Mouse (Mus musculus): ENCODE measurements around the gene Rassf2. TPM values are rescaled to one million over a fixed set of nuclear protein-coding genes. Genes with fewer than 3 reads are reported as not detected.

The Rassf2 gene
- polyA plus RNA-seq, 1 experiment from 2014 or later, result 16.2 TPM

GRCm38 (mm10) chr2:131949767-131950597 lies 80.1 kb downstream of the Rassf2 start:
- H3K4me2 ChIP-seq, result no peak overlapping the region
- no peak overlapping the region for H3K4me3 ChIP-seq
- H3K9me3 ChIP-seq, result no peaks in the 10 kb centered on the region
- no peak overlapping the region for H3K9ac ChIP-seq
- no peak for ATAC-seq (ENCODE audit: insufficient number of reproducible peaks, low FRiP score, low TSS enrichment, low read depth)
- H3K27ac ChIP-seq, result no peak overlapping the region
- 41% methylated on average over 9 of the region's 9 CpGs for WGBS
- H3K27me3 ChIP-seq, result peaks cover 39% of the 10 kb centered on the region
- H3K4me1 ChIP-seq, result peaks cover 20% of the 10 kb centered on the region
- H3K36me3 ChIP-seq, result no peaks in the 10 kb centered on the region

- no peaks in the 10 kb centered on the region for H3K9me3 ChIP-seq
- H3K4me1 ChIP-seq, result peaks cover 16% of the 10 kb centered on the region
- no peak overlapping the region for H3K9ac ChIP-seq
- peaks cover 32% of the 10 kb centered on the region for H3K27me3 ChIP-seq
- H3K4me2 ChIP-seq, result no peak overlapping the region
- H3K4me3 ChIP-seq, result no peak overlapping the region
- no peak overlapping the region for H3K27ac ChIP-seq
- ATAC-seq (ENCODE audit: insufficient number of reproducible peaks, low FRiP score, low TSS enrichment, low read depth), result no peak
- WGBS, result 60% methylated on average over 11 of the region's 11 CpGs
- no peaks in the 10 kb centered on the region for H3K36me3 ChIP-seq
Observed at GRCm38 (mm10) chr2:131948916-131949639, 81.0 kb downstream of the Rassf2 start.

GRCm38 (mm10) chr2:131948156-131948555 lies 81.9 kb downstream of the Rassf2 start:
- no peak overlapping the region for H3K27ac ChIP-seq
- no peak overlapping the region for H3K4me3 ChIP-seq
- no peaks in the 10 kb centered on the region for H3K36me3 ChIP-seq
- no peak for ATAC-seq (ENCODE audit: insufficient number of reproducible peaks, low FRiP score, low TSS enrichment, low read depth)
- H3K27me3 ChIP-seq, result peaks cover 23% of the 10 kb centered on the region
- H3K9me3 ChIP-seq, result no peaks in the 10 kb centered on the region
- H3K4me1 ChIP-seq, result peaks cover 14% of the 10 kb centered on the region
- 80% methylated on average over 3 of the region's 3 CpGs for WGBS
- no peak overlapping the region for H3K4me2 ChIP-seq
- H3K9ac ChIP-seq, result no peak overlapping the region

DNA sequence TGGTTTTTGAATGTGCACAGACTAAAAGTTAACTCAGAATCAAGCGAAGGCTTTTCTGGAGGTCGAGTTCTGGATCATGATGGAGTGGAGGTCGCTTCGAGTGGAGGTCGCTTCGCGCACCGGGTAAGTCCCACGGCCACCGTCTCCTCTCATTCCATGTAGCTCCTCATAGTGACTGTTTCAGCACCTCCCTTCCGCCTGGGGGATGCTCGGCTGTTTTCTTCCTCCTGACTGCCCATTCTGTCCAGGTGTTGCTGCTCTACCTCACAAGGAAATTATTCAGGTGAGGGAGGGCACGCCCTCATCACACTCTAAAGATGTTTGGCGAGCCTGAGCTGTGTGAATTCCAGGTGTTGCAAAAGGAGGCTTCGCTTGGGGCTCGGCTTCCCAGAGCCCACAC lies 83.7 kb downstream of the Rassf2 start:
- Histone ChIP-seq H3K9me3 (no peaks in the 10 kb centered on the region), H3K4me1 (peaks cover 7% of the 10 kb centered on the region; the same call in 1 of the 2 replicates), H3K27ac (no peak overlapping the region), H3K27me3 (0 out of 2 replicates have a peak, but pooled peaks cover 6% of the 10 kb centered on the region), H3K4me3 (no peak overlapping the region), H3K4me2 (no peak overlapping the region), H3K9ac (no peak overlapping the region), H3K36me3 (no peaks in the 10 kb centered on the region)
- WGBS, result 80% methylated on average over 16 of the region's 16 CpGs
- no peak for ATAC-seq (ENCODE audit: insufficient number of reproducible peaks, low FRiP score, low TSS enrichment, low read depth)

DNA sequence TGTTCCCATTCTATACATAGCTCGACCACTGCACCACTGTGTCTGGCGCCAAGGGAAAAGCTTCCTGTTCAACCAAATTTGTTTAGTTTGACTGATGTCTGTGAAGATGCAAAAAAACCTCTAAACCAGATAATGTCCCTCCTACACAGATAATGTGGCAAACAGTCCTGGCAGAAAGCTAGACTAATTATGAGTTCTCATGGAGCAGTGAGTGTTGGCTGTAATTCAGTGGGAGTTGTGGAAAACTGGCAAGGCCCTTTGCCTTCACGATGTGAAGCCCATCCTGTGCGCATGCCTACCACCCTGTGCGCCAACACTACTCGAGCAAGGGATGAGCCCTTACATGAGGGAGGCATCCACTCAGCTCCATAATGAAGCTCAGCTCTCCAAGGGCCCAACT lies 84.3 kb downstream of the Rassf2 start:
- Histone ChIP-seq H3K4me2 (no peak overlapping the region), H3K9me3 (no peaks in the 10 kb centered on the region), H3K9ac (no peak overlapping the region), H3K27ac (no peak overlapping the region), H3K27me3 (0 out of 2 replicates have a peak, but pooled peaks cover 6% of the 10 kb centered on the region), H3K4me3 (no peak overlapping the region), H3K36me3 (no peaks in the 10 kb centered on the region), H3K4me1 (peaks cover 7% of the 10 kb centered on the region; the same call in 1 of the 2 replicates)
- no peak for ATAC-seq (ENCODE audit: insufficient number of reproducible peaks, low FRiP score, low TSS enrichment, low read depth)
- 83% methylated on average over 6 of the region's 6 CpGs for WGBS

DNA sequence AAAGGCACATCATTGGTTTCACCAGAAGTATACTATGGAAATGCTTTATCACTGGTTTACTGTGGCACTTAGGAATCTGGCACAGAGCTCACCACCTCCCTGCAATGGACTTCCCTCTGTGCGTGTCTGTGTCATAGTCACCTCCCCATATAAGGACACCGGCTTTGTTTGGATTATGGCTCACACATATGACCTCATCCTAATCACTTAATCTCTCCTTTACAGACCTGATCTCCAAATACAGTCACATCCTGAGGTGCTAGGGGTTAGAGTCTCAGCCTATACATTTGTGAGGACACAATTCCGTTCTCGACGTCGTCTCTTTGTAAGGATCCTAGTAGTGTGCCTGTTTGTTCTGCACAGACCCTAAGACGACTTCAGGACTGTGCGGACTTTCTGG lies 84.8 kb downstream of the Rassf2 start:
- Histone ChIP-seq H3K27me3 (0 out of 2 replicates have a peak, but pooled peaks cover 2% of the 10 kb centered on the region), H3K36me3 (no peaks in the 10 kb centered on the region), H3K4me1 (peaks cover 4% of the 10 kb centered on the region; the same call in 1 of the 2 replicates), H3K4me3 (no peak overlapping the region), H3K4me2 (no peak overlapping the region), H3K27ac (no peak overlapping the region), H3K9me3 (no peaks in the 10 kb centered on the region), H3K9ac (no peak overlapping the region)
- ATAC-seq (ENCODE audit: insufficient number of reproducible peaks, low FRiP score, low TSS enrichment, low read depth), result no peak
- 78% methylated on average over 8 of the region's 8 CpGs for WGBS

- Histone ChIP-seq H3K27me3 (no peaks in the 10 kb centered on the region), H3K9ac (no peak overlapping the region), H3K27ac (no peak overlapping the region), H3K36me3 (no peaks in the 10 kb centered on the region), H3K4me3 (no peak overlapping the region), H3K4me1 (0 out of 2 replicates have a peak, but pooled peaks cover 3% of the 10 kb centered on the region), H3K9me3 (no peaks in the 10 kb centered on the region), H3K4me2 (no peak overlapping the region)
- WGBS, result 44% methylated on average over 1 of the region's 1 CpGs
- ATAC-seq (ENCODE audit: insufficient number of reproducible peaks, low FRiP score, low TSS enrichment, low read depth), result no peak
Observed at GRCm38 (mm10) chr2:131944370-131944769, 85.7 kb downstream of the Rassf2 start.

- WGBS, result 56% methylated on average over 6 of the region's 6 CpGs
- Histone ChIP-seq H3K36me3 (peaks cover 3% of the 10 kb centered on the region), H3K4me2 (no peak overlapping the region), H3K9me3 (no peaks in the 10 kb centered on the region), H3K27me3 (no peaks in the 10 kb centered on the region), H3K27ac (no peak overlapping the region), H3K4me3 (no peak overlapping the region), H3K4me1 (no peaks in the 10 kb centered on the region), H3K9ac (no peak overlapping the region)
- ATAC-seq (ENCODE audit: insufficient number of reproducible peaks, low FRiP score, low TSS enrichment, low read depth), result no peak
Observed at GRCm38 (mm10) chr2:131941501-131941900, 88.6 kb downstream of the Rassf2 start.

DNA sequence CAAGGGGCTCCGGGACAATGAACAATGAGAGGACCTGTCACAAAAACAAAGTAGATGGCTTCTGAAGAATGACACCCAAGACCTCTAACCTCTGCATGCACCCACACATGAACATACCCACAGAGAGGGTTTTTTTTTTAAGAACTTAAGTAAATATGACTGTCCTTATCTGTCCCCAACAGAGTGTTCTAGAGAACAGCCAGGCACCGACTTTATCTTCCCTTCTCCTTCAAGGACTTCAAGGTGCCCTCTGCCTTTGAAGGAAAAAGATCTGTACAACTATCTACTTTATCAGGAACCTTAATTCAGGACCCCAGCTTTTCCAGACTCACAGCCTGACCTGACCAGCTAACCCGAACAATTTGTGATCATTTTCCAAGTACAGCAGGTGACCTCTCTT lies 89.6 kb downstream of the Rassf2 start:
- WGBS, result 90% methylated on average over 3 of the region's 3 CpGs
- no peak overlapping the region for H3K4me3 ChIP-seq
- ATAC-seq (ENCODE audit: insufficient number of reproducible peaks, low FRiP score, low TSS enrichment, low read depth), result no peak
- H3K36me3 ChIP-seq, result peaks cover 6% of the 10 kb centered on the region
- H3K27ac ChIP-seq, result no peak overlapping the region
- H3K27me3 ChIP-seq, result no peaks in the 10 kb centered on the region
- no peaks in the 10 kb centered on the region for H3K9me3 ChIP-seq
- H3K4me1 ChIP-seq, result no peaks in the 10 kb centered on the region
- no peak overlapping the region for H3K4me2 ChIP-seq
- H3K9ac ChIP-seq, result no peak overlapping the region

Other genes starting within 250 kb of the Rassf2 start
- gene Erv3, start 170.5 kb downstream of the Rassf2 start, polyA plus RNA-seq (2015; fragmentation: Nextera tagmentation; extraction: Ambion mirVana), result not detected in 2 replicates
- 59.1 and 64.1 TPM in 2 replicates for gene Prnp, start 120.3 kb downstream of the Rassf2 start, polyA plus RNA-seq (2015; fragmentation: Nextera tagmentation; extraction: Ambion mirVana)
- gene Prn, start 120.3 kb downstream of the Rassf2 start, polyA plus RNA-seq (2015; fragmentation: Nextera tagmentation; extraction: Ambion mirVana), result not detected in 2 replicates
- 49.7 and 54.0 TPM in 2 replicates for gene Prnd, start 79.4 kb downstream of the Rassf2 start, polyA plus RNA-seq (2015; fragmentation: Nextera tagmentation; extraction: Ambion mirVana)
- 11.1 and 11.5 TPM in 2 replicates for gene Slc23a2, start 114.8 kb upstream of the Rassf2 start, polyA plus RNA-seq (2015; fragmentation: Nextera tagmentation; extraction: Ambion mirVana)
- gene Tmem230, start 217.5 kb upstream of the Rassf2 start, polyA plus RNA-seq (2015; fragmentation: Nextera tagmentation; extraction: Ambion mirVana), result 50.1 and 52.4 TPM in 2 replicates
- gene Pcna, start 223.1 kb upstream of the Rassf2 start, polyA plus RNA-seq (2015; fragmentation: Nextera tagmentation; extraction: Ambion mirVana), result 204 and 210 TPM in 2 replicates
- gene Cds2, start 232.9 kb upstream of the Rassf2 start, polyA plus RNA-seq (2015; fragmentation: Nextera tagmentation; extraction: Ambion mirVana), result 19.4 and 22.9 TPM in 2 replicates